Mouse (Mus musculus) myocyte (in vitro differentiated cells): ENCODE results near the gene Adamts18.

Source experiments
- CEBPB ChIP-seq: IDR thresholded peaks from 2 replicates; pipeline ENCODE4 v1.6.1; 2011; ENCODE audit warnings: mild to moderate bottlenecking, moderate library complexity; ENCODE audit not compliant: poor library complexity, insufficient read depth, severe bottlenecking
- E2F4 ChIP-seq: IDR thresholded peaks from one replicate; pipeline ENCODE4 v1.6.1; 2011; ENCODE audit warnings: mild to moderate bottlenecking, control low read depth, moderate library complexity; ENCODE audit not compliant: insufficient read depth
- MAX ChIP-seq: IDR thresholded peaks from one replicate; pipeline ENCODE4 v1.6.1; 2011; ENCODE audit warnings: low read depth, mild to moderate bottlenecking, control low read depth
- MYOG ChIP-seq, 3 experiments: IDR thresholded peaks; one replicate each; pipeline ENCODE4 v1.6.1; 2011; ENCODE audit warnings: control low read depth in 2 of 3, low read depth in 2 of 3, mild to moderate bottlenecking in 2 of 3; ENCODE audit not compliant: insufficient read length in 2 of 3, control insufficient read depth in 1 of 3, insufficient read depth in 1 of 3
- POLR2A ChIP-seq: IDR thresholded peaks from one replicate; pipeline ENCODE4 v1.6.1; 2011; ENCODE audit warnings: low read depth, mild to moderate bottlenecking, control low read depth, moderate library complexity; ENCODE audit not compliant: insufficient read length
- POLR2AphosphoS2 ChIP-seq: IDR thresholded peaks from one replicate; pipeline ENCODE4 v1.6.1; 2011; ENCODE audit warnings: low read depth, control low read depth; ENCODE audit not compliant: insufficient read length
- SRF ChIP-seq: IDR thresholded peaks from one replicate; pipeline ENCODE4 v1.6.1; 2011; ENCODE audit warnings: low read depth; ENCODE audit not compliant: control insufficient read depth, insufficient read length
- TCF3 ChIP-seq: IDR thresholded peaks from one replicate; pipeline ENCODE4 v1.6.1; 2011; ENCODE audit warnings: low read depth, control low read depth; ENCODE audit not compliant: insufficient read length

DNA sequence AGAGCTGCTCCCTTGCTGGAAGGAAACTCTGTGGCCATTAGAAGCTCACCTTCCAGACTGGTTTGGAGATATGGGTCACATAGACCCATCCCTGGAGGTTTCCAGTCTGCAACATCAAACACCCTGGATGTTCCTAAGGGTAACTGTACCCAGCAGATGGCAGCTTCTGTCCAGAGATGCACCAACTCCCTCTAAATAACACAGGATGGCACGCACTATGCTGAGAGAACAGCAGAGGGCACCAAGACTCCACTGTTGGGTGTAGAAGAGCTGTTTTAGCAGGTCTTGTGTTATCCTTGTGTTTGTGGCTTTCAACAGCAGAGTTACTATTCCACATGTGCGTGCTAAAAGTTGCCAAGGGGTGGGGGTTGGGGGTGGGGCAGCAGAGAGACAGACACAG is 184.0 kb downstream of the Adamts18 start:
- TF ChIP-seq POLR2A (no peak), CEBPB (no peak), E2F4 (no peak), MAX (no peak), POLR2AphosphoS2 (no peak), TCF3 (no peak), SRF (no peak), MYOG (IDR thresholded peaks at IDR 0.05; ENCODE audit: control insufficient read depth in 1 of 3, insufficient read depth in 1 of 3, insufficient read length in 2 of 3, low read depth in 2 of 3) (no peak)
